Mouse (Mus musculus): ENCODE data around the gene Mrpl4.

The Mrpl4 gene

DNA sequence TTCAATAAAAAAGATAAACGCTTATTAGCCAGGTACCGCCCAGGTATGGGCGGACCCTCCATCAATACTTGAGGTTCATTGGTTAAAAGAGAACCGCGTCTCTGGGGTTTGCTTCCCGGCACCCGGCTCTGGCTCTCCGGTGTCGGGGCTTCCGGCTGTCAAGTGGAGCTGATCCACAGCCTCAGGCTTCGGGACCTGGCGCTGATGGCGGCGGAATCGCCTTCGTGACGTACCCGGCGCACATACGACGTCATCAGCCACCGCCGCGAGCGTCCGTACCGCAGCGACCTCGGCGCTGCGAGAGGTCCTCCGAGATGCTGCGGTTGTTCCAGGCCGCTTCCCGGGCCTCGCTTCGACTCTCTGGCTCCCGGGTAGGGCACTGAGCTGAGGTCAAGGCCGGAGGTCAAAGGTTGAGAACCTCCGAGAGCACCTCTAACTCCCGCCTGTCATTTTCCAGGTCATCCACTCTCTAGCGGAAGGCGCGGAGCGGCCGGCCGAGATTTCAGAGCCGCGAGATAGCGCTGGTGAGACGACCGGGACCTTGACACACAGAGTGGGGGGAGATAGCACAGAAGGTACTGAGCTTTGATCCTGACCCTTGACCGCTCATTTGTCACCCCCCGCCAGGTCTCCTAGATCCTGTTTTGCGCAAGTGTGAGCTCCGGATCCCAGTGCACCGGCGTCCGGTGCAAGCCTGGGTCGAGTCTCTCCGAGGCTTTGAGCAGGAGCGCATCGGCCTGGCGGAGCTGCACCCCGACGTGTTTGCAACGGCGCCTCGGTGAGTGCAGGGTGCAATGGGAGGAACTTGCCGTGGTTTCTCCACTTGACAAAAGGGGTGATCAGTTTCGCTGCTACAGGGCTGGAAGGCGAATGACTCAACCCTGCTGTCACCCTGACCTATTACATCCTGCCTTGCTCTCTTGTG lies at the start of gene Mrpl4:
TSS of gene Mrpl4 (plus strand) at position 112 of the 925 bp plus-strand sequence.
- DNase-seq (ENCODE audit: low spot score in 2 of 2) = peak; percentile 91 to 93

DNA sequence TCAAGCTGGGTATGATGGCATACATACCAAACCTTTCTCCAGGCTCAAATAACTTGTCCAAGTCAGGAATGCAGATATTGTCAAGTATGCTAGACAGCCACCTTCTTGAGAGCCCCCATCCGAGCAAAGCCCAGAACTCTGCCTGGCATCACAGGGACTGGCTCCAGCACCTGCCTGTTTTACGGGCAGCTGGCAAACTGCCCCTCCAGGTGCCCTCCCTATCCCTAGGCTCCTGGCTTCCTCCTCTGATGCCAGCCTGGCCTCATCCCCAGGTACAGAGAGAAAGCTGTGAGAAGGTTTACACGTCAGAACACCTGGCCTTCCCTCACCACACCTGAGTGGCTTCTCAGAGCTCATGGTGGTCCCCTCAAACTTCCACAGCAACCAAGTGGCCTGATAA lies 45.5 kb upstream of the Mrpl4 start:
- DNase-seq (ENCODE audit: low spot score in 2 of 2) = no peak

DNA sequence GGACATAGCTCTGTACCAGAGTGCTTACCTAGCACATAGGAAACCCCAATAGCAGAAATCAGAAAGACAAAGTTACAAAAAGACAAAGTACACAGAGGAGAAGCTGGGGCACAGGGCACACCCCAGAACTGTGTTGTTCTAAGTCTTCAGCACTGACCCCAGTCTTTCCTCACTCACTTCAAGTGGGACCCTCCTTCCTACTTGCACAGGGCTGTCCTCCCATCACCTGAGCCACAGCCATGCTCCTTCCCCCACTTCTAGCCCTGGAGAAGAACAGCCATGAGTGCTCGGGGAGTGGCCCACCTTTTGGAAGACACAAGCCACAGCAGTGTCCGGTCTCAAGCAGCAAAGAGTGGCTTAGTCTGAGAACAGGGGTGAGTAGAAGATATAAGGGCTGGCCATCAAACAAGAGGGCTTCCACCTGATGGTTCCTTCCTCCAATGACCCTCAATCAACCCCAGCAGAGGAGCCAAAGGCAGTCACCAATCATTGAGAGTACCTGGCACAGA lies 43.1 kb upstream of the Mrpl4 start, which contains the start of gene Dnmt1:
TSS of gene Dnmt1 (minus strand) at position 459 of the 509 bp plus-strand sequence.
- no peak for DNase-seq (ENCODE audit: low spot score in 2 of 2)

DNA sequence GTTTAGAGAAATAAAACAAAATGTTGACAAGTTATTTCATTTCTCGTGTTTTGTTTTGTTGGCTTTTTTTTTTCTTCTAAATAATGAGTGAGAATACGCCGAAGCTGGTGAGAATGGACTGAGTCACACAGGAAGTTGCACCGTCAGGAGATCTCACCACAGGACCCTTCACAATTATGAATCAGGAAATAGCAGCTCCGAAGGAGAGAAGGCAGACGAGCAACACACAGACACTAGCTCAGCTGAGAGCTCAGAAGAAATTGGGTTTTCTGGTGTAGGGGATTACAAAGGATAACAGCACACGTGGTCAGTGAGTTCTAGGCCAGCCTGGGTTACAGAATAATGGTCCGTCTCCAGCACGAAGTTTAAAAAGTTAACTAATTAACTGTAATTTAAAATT lies 41.0 kb upstream of the Mrpl4 start:
- DNase-seq (ENCODE audit: low spot score in 2 of 2) = no peak

DNA sequence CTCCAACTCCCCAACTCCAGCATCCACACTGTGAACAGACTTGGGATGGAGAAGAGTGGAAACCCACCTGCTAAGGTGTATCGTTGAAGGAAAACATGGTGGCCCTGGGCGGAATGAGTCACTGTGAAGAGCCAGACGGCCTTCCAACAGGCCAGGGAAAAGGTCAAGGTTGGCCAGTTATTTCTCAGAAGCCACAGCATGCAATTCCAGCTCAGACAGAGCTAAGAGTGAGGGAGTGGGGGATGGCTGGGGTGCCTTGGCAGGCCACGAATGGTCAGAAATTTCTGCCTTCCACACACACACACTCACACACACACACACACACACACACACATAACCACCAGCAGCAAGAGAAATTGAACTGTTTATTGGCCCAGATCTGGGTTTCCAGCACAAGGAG lies 36.9 kb upstream of the Mrpl4 start:
- DNase-seq (ENCODE audit: low spot score in 2 of 2) = no peak

DNA sequence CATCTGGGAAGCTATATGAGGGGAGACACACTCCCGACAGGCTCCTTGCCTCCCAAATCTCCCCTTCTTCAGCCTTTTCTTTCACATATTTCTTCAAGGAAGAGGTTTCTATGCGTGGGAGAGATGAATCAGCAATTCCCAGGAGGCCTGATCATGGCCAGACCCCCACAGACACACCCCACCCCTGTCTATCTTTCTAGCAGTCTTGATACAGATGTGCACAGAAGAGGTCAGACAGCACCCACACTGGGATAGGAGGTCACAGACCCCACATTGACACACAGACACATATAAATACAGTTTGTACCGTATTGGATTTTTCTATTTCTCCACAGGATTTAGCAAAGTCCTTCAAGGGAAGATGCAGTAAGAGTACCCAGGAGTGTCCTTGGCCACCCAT lies 36.5 kb upstream of the Mrpl4 start:
- no peak for DNase-seq (ENCODE audit: low spot score in 2 of 2)

DNA sequence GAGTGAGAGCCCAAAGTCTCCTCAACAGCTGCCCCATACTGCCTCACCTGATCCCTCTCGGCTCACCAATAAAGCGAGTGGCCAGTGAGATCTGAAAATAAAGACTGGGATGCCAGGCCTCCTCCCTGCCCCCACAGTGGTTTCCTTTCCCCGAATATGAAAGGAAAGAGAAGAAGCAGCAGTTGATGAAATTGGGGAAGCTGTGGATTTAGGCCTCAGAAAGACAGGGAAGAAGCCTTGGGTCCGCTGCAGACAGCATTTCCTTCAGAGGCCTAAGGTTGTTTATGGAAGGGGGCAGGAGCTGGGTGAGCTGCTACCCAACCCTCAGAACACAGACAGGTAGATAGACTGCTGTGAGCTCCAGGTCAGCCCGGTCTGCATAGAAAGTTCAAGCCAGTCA lies 35.8 kb upstream of the Mrpl4 start:
- no peak for DNase-seq (ENCODE audit: low spot score in 2 of 2)

DNA sequence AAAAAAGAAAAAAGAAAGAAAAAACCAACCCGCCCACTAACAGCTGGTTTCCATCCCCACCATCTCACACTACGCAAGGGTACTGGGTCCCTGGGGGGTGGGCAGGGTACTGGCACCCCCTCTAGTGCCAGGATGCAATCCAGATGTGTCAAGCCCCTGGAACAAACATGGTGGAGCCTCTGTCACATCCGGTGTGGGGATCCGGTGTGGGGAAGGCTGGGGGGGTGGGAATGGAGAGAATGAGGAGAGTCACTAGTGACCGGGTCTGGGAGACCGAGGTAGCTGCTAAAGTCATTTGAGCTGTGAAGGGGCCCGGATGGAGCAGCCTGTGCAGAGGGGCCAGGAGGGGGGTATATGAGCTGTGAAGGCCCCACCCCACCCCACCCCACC lies 30.8 kb upstream of the Mrpl4 start:
- no peak for DNase-seq (ENCODE audit: low spot score in 2 of 2)

DNA sequence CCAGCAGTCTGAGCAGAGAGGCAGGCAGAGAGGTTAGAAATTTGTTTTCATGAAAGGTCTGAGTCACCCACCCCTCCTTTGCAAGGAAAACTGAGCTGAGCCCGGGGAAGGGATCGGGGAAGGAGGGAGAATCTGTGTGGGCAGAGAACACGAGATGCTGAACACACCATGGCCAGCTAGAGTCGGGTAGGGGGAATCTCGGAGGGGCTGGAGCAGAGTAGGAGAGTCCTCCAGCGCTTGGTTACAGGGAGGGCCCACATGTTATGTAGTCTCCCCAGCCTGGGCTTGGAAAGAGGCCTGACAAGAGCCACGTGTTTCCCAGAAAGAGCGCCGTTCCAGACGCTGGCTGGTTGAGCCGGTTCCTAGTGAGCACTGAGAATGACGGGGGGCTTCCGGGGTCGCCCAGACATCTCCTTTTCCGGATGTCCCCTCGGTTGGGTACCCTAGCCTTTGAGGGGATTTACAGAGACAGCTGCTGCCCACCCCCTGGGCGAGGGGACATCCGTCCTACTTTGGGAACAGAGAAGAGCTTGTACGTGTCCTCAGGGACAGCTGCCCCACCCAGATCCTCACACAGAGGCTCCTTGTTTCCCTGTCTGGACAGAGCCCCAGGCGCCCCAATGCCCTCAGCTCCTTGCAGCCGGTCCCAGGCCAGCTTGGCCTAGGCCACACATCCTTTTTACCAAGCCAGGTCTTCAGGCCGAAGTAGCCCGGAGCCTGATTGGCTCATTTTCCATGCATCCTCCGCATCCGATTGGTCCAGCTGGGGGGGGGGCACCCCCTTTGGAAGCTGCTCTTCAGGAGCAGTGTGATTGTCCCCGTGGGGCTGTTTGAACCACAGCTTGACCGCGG lies 30.2 kb upstream of the Mrpl4 start:
- DNase-seq (ENCODE audit: low spot score in 2 of 2) = peak; percentile 59 to 72

DNA sequence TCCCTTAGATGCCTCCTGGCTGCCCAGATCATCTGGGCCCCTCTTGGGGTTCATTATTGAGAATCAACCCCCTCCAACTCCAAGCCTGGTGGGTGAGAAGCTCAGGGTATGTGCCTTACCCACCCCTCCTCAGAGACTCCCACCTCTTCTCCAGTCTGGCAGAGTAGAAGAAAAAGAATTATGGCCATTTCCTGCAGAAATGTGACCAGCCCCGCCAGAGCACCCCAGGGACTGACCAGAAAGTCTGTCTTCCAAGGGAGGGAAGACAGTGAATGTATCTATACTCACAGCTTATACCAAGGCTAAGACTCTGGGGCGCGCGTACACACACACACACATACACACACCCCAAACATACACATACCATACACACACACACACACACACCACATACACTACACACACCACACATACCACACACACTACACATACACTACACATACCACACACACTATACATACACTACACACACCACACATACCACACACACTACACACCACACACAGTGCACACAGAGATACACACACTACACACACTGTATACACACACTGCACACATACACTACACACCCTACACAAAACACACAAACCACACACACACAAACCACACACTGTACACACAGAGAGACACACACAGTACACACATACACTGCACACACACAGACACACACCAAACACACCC lies 29.4 kb upstream of the Mrpl4 start:
- no peak for DNase-seq (ENCODE audit: low spot score in 2 of 2)

DNA sequence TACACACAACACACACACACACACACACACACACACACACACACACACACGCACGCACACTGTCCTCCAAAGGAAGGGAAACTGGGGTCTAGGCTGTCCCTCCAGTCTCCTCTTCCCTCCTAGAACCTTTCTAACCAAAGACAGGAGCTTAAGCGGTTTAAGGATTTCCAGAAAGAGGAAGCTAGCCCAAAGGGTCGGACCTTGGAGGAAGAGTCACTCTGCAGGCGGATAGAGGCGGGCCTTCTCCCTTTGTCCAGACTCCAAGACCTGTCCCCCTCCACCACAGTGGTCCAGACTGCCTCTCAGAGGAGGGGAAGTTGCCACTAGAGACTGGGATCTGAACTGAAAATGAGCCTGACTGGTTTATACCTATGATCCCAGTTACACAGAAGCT lies 28.9 kb upstream of the Mrpl4 start:
- no peak for DNase-seq (ENCODE audit: low spot score in 2 of 2)

DNA sequence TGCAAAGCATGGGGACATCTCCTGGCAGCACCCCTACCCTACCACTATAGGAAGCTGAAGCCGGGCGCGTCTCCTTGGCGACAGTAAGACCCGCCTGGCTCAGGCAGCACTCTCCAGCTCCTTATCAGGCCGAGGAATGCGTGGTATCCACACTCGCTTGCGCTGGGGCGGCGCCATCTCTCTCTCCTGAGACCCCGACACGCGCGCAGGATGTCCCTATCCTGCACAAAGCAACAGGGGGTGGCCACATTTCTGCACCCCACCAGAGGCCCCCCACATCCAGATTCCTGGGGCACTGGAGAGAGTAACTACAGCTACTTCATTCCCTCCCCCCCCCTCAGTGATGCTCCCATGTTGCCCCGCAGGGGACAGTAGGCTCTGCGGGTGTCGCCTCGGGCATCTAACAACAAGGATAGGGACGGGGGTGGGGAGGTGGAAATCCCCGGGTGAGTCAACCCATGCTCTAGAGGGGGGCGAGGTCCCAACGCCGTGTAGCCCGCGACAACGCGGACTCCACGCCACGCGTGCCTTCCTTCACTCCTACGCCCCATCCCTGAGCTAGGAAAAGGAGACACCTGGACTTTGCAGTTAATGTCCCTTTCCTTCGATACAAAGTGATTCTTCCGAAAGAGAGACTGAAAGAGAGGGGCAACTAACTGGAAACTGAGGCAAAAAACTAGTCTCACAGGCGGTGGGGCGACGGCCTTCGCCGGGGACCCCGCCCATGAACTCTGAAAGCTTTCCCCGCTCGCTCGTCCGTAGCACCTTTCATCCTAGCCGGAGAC lies 26.9 kb upstream of the Mrpl4 start:
- peak in 1 of 2 experiments; percentile 15 for DNase-seq (ENCODE audit: low spot score in 2 of 2)

DNA sequence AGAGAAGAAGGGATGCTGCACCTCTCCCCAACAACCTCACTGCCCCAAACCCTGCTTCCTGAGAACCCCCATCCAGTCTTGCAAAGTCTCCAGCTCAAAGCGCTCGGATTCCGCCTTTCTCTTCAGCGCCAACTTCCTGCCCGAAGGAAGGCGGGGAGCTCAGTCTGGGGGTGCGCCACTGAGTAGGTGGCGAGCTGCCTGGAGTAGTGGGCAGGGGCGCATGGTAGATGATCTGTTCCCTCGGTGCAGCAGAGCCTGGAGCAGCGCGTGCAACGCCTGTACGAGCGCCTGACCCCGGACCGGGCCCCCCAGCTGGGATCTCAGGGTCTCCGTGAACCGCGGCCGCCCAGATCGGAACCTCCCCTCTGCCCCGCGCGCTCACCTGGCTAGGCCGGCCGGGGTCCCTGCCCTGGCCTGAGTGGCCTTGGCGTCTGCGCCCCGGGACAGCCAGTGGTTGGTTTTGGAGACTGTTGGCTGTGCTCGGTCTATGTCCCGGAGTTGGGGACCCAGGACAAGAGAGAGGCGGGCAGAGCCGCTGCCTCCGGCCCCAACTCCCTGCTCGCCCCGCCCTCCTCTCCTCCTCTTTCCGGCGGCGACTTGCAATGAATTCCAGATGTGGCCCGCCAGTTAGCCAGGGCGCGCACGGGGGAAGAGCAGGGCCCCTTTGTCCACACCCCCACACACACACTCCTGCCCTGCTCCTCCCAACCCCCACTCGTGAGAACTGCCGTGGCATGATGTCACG lies 26.1 kb upstream of the Mrpl4 start, which contains the start of gene S1pr2:
TSS of gene S1pr2 (minus strand) at position 566 of the 745 bp plus-strand sequence.
- DNase-seq (ENCODE audit: low spot score in 2 of 2) = peak; percentile 40 to 51

DNA sequence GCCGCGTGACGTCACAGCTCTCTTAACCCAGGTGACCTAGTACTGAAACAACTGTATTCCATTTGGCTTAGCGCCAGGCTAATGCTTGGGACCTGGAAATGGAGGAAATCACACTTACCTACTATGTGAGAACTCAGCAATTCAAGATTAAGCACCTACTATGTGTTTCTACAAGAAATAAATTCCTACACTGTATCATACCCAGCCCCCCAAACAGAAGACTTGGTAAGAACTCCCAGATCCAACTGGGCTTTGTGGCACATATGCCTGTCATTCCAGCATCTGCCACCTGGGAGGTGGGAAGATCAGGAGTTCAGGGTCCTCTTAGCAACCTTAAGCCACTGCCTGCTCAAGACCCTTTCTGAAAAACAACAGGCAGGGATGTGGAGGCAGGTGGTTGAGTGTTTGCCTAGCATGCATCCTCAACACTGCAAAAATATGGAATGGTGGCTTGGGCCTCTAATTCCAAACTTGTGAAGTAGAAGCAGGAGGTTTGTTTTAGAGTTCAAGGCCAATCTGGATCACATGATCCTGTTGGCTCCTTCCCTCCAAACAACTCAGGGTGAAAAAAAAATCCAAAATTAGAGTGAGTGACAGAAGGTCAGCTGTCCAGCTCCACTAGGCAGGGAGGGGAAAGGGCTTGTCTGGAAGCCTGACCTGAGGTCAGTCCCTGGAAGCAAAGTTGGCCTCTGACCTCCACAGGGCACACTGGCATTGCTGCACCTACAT lies 25.4 kb upstream of the Mrpl4 start:
- DNase-seq (ENCODE audit: low spot score in 2 of 2) = no peak

DNA sequence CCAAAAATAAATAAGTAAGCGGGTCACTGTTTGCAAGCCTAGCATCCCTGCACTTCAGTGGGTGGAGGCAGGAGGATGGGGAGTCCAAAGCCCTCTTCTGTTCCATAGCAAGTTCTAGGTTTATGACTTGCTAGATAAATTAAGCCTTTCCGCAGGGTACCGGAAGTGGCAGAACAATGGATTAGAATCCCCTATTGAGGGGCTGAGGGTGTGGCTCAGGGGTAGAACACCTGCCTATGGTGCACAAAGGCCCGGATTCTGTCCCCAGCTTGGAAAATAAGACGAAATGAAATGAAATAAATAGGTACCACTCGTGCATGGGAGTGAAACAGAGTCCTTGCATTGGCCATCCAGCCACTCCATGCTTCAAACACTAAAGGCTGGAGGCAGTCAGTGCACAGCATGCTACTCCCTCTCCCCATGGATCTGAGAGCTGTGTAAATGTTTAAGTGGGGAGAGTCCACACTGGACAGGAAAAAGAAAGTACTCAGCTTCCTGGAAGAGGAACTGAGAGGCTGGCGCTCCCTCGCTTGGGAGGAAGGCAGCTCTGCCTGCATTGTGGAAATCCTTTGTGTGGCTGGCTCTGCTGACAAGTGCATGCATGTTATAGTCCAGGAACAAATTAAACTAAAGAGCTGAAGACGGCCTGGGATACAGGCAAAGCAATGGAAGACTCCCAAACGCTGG lies 24.0 kb upstream of the Mrpl4 start:
- no peak for DNase-seq (ENCODE audit: low spot score in 2 of 2)

DNA sequence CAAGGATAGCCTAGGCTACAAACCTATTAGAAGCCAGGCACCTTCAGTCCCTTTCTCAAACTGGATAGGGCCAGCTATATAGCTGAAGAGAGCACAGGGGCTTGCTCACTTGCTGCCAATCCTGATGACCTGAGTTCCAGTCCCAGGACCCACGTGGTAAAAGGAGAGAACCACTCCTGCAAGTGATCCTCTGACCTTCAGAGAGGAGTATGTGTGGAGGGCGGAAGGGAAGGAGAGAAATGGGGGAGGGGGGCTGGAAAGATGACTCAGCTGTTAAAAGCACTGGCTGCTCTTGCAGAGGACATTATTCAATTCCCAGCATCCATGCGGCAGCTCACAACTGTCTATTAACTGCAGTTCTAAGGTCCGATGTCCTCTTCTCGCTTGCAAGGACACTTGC lies 23.4 kb upstream of the Mrpl4 start:
- no peak for DNase-seq (ENCODE audit: low spot score in 2 of 2)

DNA sequence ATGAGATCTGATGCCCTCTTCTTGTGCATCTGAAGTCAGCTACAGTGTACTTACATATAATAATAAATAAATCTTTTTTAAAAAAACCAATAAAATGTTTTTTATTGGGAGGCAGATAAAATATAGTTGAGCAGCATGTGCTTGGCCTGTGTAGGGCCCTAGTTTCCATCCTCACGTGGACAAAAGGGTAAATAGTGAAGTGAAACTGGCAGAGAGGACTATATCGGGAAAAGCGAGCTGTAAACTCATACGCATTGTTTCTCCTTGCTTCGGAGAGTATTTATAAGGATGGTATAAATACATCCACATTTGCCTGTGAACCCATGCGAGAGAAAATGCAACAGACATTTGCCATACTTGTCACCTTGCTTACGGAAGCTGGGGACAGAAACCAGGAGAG lies 22.8 kb upstream of the Mrpl4 start:
- no peak for DNase-seq (ENCODE audit: low spot score in 2 of 2)

DNA sequence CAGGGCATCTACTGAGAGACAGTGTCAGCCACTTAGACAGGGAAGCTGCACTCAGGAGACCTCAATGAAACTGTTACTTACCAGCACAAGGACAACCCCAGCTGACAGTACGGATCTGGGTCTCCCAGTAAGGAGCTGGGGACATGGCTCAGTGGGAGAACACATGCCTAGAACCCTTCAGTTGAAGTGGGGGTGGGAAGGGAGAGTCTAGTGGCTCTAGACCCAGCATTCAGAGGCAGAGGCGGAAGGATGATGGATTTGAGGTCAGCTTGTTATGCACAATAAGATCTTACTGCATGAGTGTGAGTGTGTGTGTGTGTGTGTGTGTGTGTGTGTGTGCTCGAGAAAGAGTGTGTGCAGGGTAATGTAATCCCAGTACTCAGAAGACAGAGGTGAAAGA lies 20.4 kb upstream of the Mrpl4 start:
- no peak for DNase-seq (ENCODE audit: low spot score in 2 of 2)

DNA sequence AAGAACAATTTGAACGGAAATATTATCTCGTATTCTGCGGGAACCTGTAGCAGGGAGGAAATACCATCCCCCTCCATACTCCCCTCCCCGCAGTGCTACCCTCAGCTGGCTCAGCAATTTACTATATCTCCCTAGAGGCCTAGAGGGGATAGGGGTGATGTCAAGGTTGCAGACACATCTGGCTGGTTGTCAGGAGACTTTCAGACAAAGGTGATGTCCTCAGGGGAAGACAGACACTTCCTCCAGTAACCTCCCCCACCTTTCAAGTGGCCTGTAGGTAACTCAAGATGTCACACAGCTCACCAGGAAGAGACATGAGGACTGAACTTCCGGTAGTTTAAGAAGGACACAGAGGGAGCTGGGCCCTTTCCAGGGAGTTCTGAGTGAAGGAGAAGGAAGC lies 19.4 kb upstream of the Mrpl4 start:
- DNase-seq (ENCODE audit: low spot score in 2 of 2) = no peak

Data from frontal cortex, postnatal 36 days (tissue).